Mouse (Mus musculus) erythroblast, embryonic 14.5 days (primary cell): ENCODE data around the gene Itgb6.

Experiments
- GATA1 ChIP-seq: IDR thresholded peaks from 2 replicates; pipeline ENCODE4 v1.6.1; 2012; ENCODE audit warnings: low read length, inconsistent platforms, mixed read lengths
- TAL1 ChIP-seq: IDR thresholded peaks from 3 replicates; pipeline ENCODE4 v1.6.1; 2012; ENCODE audit warnings: low read length, inconsistent platforms, mixed read lengths

- TF ChIP-seq GATA1 (no peak), TAL1 (no peak)
These were observed 10.0 kb downstream of the Itgb6 start for GRCm38 (mm10) chr2:60712483-60712882.
